Mouse (Mus musculus): ENCODE measurements around the gene Mab21l2. TPM values are rescaled to one million over a fixed set of nuclear protein-coding genes. Genes with fewer than 3 reads are reported as not detected.

Mab21l2 gene
- polyA plus RNA-seq (2012; rRNA removed), result 0.06 and 0.12 TPM in 2 replicates

DNA sequence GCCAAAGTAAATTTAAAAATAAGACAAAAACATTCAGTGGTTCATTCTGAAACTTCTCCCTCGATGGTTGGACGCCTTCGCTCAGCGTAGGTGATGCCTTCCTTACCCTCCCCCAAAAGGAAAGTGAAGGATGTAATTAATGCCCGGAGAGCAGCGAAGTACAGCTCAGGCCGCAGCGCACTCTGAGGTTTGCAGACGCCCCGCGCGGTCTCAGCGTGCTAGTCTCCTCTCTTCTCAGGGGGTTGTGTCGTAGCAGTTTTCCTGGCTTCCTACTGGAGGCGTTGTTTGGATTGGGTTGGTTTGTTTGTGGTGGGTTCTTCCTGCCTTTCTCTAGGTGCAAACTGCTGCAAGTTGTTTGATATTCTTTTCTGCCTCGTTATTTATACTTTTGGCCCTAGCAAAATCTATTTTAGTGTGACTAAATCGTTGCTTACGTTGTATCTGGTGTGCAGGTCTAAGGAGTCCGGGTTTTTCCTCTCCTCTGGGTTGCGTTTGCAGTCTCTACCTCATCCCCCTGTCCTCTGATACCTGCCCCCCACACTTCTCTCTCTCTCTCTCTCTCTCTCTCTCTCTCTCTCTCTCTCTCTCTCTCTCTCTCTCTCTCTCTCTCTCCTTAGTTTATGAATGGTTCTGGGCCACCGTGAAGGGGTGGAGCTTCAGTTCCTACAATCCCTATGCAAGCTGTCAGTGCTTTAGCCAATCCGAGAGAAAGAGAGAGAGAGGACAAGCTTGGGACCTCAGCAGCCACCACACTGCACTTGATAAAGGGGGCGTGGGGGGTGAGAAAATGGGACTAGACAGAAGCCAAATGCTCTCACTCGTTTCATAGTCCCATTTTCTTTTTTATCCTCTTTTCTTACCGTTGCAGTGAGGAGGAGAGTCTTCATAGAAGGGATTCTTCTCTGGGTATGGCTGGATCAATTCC lies at the start of gene Mab21l2:
Gene Mab21l2 (minus strand): TSS at position 539 of the 925 bp plus-strand sequence.
- Histone ChIP-seq H3K4me1 (ENCODE audit: control insufficient read depth, insufficient read depth, low read length) (peaks cover 6% of the 10 kb centered on the region), H3K4me3 (replicated peaks; ENCODE audit: extremely low read depth, low read depth, low read length) (no peak within 1 kb of the TSS)
- no peak for TF ChIP-seq POLR2A (IDR thresholded peaks at IDR 0.05; ENCODE audit: borderline replicate concordance, extremely low read depth, low read depth, low read length)
- 30% methylated on average over 25 of the region's 25 CpGs for WGBS
- no peak for DNase-seq

DNA sequence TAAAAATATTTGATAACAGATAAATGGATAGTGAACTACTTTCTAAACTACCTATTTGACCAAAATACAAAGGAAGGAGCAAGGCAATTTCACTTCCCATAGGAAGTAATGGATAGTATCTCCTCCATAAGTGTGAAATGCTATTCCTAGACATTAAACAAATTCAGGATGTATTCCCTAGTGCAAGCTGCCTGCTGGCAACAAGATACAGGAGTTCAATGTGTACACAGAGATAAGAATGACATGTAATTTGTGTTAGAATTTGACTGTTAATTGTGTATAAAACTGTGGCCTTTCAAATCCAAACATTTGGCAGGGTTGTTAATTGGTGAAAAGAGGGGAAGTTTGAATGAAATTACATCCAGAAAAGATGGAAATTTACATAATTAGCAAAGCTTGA lies 26.9 kb upstream of the Mab21l2 start:
- H3K4me1 ChIP-seq (ENCODE audit: control insufficient read depth, insufficient read depth, low read length), result no peaks in the 10 kb centered on the region
- TF ChIP-seq CTCF (IDR thresholded peaks at IDR 0.05; ENCODE audit: insufficient read depth, low read length), result no peak
- TF ChIP-seq POLR2A (IDR thresholded peaks at IDR 0.05; ENCODE audit: borderline replicate concordance, extremely low read depth, low read depth, low read length), result no peak
- no peak for DNase-seq
- no peak overlapping the region for H3K4me3 ChIP-seq (replicated peaks; ENCODE audit: extremely low read depth, low read depth, low read length)

GRCm38 (mm10) chr3:86572519-86573244 lies 24.3 kb upstream of the Mab21l2 start:
- no peak for DNase-seq
- no peaks in the 10 kb centered on the region for H3K4me1 ChIP-seq (ENCODE audit: control insufficient read depth, insufficient read depth, low read length)
- 88% methylated on average over 3 of the region's 3 CpGs for WGBS
- TF ChIP-seq CTCF (IDR thresholded peaks at IDR 0.05; ENCODE audit: insufficient read depth, low read length) (no peak), POLR2A (IDR thresholded peaks at IDR 0.05; ENCODE audit: borderline replicate concordance, extremely low read depth, low read depth, low read length) (no peak)
- H3K4me3 ChIP-seq (replicated peaks; ENCODE audit: extremely low read depth, low read depth, low read length), result no peak overlapping the region

DNA sequence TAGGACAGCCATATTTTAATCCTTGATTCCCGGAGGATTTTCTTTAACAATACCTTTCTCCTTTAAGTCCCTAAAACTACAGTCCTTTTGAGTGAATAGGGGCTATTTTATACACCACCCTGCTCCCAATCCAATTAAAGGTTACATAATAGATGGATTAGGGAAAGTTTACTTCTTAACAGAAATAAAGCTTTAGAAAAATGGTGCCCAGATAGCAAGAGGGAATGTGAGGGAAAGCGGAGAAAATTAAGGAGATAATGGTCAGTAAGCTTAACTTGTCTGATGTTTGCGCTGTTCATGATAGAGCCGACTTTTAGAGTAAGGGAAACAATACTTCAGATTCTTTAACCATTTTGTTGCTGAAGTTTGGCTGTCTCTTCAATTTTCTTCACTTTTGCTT lies 23.1 kb upstream of the Mab21l2 start:
- WGBS, result 63% methylated on average over 4 of the region's 4 CpGs
- no peak for DNase-seq
- no peak overlapping the region for H3K4me3 ChIP-seq (replicated peaks; ENCODE audit: extremely low read depth, low read depth, low read length)
- no peaks in the 10 kb centered on the region for H3K4me1 ChIP-seq (ENCODE audit: control insufficient read depth, insufficient read depth, low read length)
- TF ChIP-seq POLR2A (IDR thresholded peaks at IDR 0.05; ENCODE audit: borderline replicate concordance, extremely low read depth, low read depth, low read length) (no peak), CTCF (IDR thresholded peaks at IDR 0.05; ENCODE audit: insufficient read depth, low read length) (no peak)

DNA sequence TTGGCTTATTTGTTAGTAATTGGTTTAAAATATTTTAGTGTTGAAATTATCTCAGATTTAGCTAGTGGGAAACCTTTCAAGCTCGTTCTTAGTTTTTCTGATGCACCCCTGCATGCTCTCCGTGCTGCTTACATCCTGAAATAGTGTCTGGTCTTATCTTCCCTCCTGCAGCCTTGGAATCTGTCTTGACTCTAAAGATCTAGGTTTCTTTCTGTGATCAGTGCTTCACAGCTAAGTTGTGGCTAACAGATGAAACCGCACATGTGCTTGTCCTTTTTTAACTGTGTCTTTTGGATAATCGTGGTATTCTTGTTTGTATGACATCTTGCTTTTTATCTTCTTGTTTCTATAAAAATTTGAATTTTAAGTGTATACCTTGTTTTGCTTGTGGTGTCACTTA lies 18.9 kb upstream of the Mab21l2 start:
- H3K4me1 ChIP-seq (ENCODE audit: control insufficient read depth, insufficient read depth, low read length), result no peaks in the 10 kb centered on the region
- no peak for DNase-seq
- WGBS, result 74% methylated on average over 4 of the region's 4 CpGs
- TF ChIP-seq CTCF (IDR thresholded peaks at IDR 0.05; ENCODE audit: insufficient read depth, low read length), result no peak
- no peak for TF ChIP-seq POLR2A (IDR thresholded peaks at IDR 0.05; ENCODE audit: borderline replicate concordance, extremely low read depth, low read depth, low read length)
- H3K4me3 ChIP-seq (replicated peaks; ENCODE audit: extremely low read depth, low read depth, low read length), result no peak overlapping the region

DNA sequence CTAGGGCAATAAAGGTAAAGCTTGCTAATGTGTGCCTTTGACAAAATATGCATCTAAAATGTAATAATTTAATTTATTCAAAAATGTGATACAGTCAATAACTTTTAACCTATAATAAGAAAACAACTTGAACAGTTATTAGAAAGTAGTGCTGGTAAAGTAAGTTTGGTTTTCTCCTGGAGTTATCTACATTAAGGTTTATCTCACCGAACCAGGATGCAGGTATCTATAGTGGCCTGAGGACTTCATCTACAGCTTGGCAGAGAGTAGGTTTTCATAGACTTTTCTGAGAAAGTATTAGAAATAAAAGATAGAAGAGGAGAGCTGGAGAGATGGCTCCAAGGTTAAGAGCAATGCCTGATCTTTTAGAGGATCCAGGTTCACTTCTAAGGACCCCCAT lies 13.0 kb upstream of the Mab21l2 start:
- no peaks in the 10 kb centered on the region for H3K4me1 ChIP-seq (ENCODE audit: control insufficient read depth, insufficient read depth, low read length)
- 98% methylated on average over 1 of the region's 1 CpGs for WGBS
- DNase-seq, result no peak
- H3K4me3 ChIP-seq (replicated peaks; ENCODE audit: extremely low read depth, low read depth, low read length), result no peak overlapping the region
- no peak for TF ChIP-seq POLR2A (IDR thresholded peaks at IDR 0.05; ENCODE audit: borderline replicate concordance, extremely low read depth, low read depth, low read length)
- no peak for TF ChIP-seq CTCF (IDR thresholded peaks at IDR 0.05; ENCODE audit: insufficient read depth, low read length)

DNA sequence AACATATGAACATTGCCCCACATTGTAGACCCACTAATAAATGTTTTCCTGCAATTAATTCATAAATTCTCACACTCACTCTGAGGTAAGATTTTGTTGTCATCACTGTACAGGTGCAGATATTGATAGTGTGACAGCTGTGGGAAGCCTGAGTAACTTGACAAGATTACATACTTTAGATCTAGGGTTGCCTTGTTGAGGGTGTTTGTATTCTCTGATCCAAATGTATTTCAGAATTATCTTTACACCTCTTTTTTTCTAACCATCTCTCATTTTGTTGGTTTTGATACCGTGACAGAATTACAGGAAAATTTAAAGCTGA lies 12.6 kb upstream of the Mab21l2 start:
- H3K4me1 ChIP-seq (ENCODE audit: control insufficient read depth, insufficient read depth, low read length), result no peaks in the 10 kb centered on the region
- TF ChIP-seq CTCF (IDR thresholded peaks at IDR 0.05; ENCODE audit: insufficient read depth, low read length) (no peak), POLR2A (IDR thresholded peaks at IDR 0.05; ENCODE audit: borderline replicate concordance, extremely low read depth, low read depth, low read length) (no peak)
- WGBS, result 85% methylated on average over 1 of the region's 1 CpGs

DNA sequence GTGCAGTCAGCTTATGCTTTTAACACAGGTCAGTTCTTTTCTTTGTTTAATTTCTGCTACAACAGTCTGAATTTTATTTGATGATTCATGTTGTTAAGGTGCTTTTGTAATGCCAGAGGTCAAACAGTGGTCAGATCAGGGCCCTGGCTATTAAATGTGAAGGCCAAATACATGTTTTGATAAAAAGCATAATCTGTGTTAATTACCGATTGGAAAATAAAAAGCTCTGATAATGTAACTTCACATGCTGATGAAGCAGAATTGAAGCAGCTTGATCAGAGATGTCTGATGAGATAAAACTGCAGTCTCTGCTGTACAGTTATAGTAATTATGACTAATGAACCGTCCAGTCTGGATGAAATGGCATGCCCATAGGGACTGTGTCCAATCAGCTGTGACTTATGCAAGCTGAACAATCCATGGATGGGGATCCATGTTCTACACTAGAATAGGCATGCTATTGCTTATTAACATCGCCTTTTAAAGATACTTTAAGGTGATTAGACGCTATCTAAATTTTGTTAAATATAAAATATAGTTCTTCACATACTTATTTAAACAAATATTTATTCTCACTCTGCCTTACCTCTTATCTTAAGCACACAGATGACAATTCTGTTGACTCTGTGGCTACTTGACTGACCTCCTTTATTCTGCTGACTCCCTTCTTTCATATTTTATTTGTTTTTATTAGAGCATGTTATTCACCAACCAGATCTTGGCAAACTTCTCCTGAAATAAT lies 12.0 kb upstream of the Mab21l2 start:
- no peak for DNase-seq
- no peaks in the 10 kb centered on the region for H3K4me1 ChIP-seq (ENCODE audit: control insufficient read depth, insufficient read depth, low read length)
- WGBS, result 69% methylated on average over 4 of the region's 4 CpGs
- no peak for TF ChIP-seq POLR2A (IDR thresholded peaks at IDR 0.05; ENCODE audit: borderline replicate concordance, extremely low read depth, low read depth, low read length)
- TF ChIP-seq CTCF (IDR thresholded peaks at IDR 0.05; ENCODE audit: insufficient read depth, low read length), result no peak
- no peak overlapping the region for H3K4me3 ChIP-seq (replicated peaks; ENCODE audit: extremely low read depth, low read depth, low read length)

More for the DNA sequence above, 12.6 kb upstream of the Mab21l2 start:
- no peak for DNase-seq
- no peak overlapping the region for H3K4me3 ChIP-seq (replicated peaks; ENCODE audit: extremely low read depth, low read depth, low read length)

GRCm38 (mm10) chr3:86559635-86560034 lies 11.2 kb upstream of the Mab21l2 start:
- 90% methylated on average over 4 of the region's 4 CpGs for WGBS
- Histone ChIP-seq H3K4me3 (replicated peaks; ENCODE audit: extremely low read depth, low read depth, low read length) (no peak overlapping the region), H3K4me1 (ENCODE audit: control insufficient read depth, insufficient read depth, low read length) (no peaks in the 10 kb centered on the region)
- no peak for DNase-seq
- no peak for TF ChIP-seq POLR2A (IDR thresholded peaks at IDR 0.05; ENCODE audit: borderline replicate concordance, extremely low read depth, low read depth, low read length)
- TF ChIP-seq CTCF (IDR thresholded peaks at IDR 0.05; ENCODE audit: insufficient read depth, low read length), result no peak

Measured in lung, adult 2 months (tissue).